Mouse (Mus musculus) embryonic facial prominence, embryonic 11.5 days (tissue): Measurements from ENCODE around the gene Cfap299. TPM values are rescaled to one million over a fixed set of nuclear protein-coding genes. Genes with fewer than 3 reads are reported as not detected.
"Not testable (repeated sequence)": the region's sequence is repeated elsewhere in the genome, so short reads cannot be mapped to it uniquely, and the experiment has no call there.

Experiments
- ATAC-seq: fragments of 200-750 bp; cut with Nextera tagmentation; replicated peaks from 2 replicates; pipeline ENCODE4 v1.8.0; 2017; ENCODE audit warnings: low read depth; ENCODE audit not compliant: insufficient number of reproducible peaks, low FRiP score, low TSS enrichment
- DNase-seq: peaks from one replicate; pipeline ENCODE4 v3.0.0-alpha.2; 2015; ENCODE audit warnings: low spot score
- H3K27ac ChIP-seq: fragments of 300-500 bp; sonication (generic); replicated peaks from 2 replicates; pipeline ENCODE4 v1.5.1; 2014; ENCODE audit warnings: mild to moderate bottlenecking, low read depth, low read length, control low read depth
- H3K27me3 ChIP-seq: fragments of 300-500 bp; sonication (generic); 2 replicates; pipeline ENCODE4 v1.6.1; 2014; ENCODE audit warnings: mild to moderate bottlenecking, low read length, moderate library complexity, mixed read lengths; ENCODE audit not compliant: control insufficient read depth, insufficient read depth
- H3K36me3 ChIP-seq: fragments of 300-500 bp; sonication (generic); replicated peaks from 2 replicates; pipeline ENCODE4 v1.6.1; 2014; ENCODE audit warnings: low read depth, mild to moderate bottlenecking, low read length, moderate library complexity, mixed read lengths; ENCODE audit not compliant: control insufficient read depth, insufficient read depth
- H3K4me1 ChIP-seq: fragments of 300-500 bp; sonication (generic); 2 replicates; pipeline ENCODE4 v1.6.1; 2014; ENCODE audit warnings: low read length, mixed read lengths; ENCODE audit not compliant: control insufficient read depth, insufficient read depth
- H3K4me2 ChIP-seq: fragments of 300-500 bp; sonication (generic); 2 replicates; pipeline ENCODE4 v1.6.1; 2014; ENCODE audit warnings: low read depth, mild to moderate bottlenecking, control low read depth, low read length, moderate library complexity
- H3K4me3 ChIP-seq: fragments of 300-500 bp; sonication (generic); 2 replicates; pipeline ENCODE4 v1.5.1; 2014; ENCODE audit warnings: low read depth, low read length, control low read depth
- H3K9ac ChIP-seq: fragments of 300-500 bp; sonication (generic); replicated peaks from 2 replicates; pipeline ENCODE4 v1.6.1; 2014; ENCODE audit warnings: mild to moderate bottlenecking, control low read depth, low read length
- H3K9me3 ChIP-seq: fragments of 300-500 bp; sonication (generic); replicated peaks from 2 replicates; pipeline ENCODE4 v1.6.1; 2016; ENCODE audit warnings: mild to moderate bottlenecking, low read length, inconsistent platforms, mixed read lengths; ENCODE audit not compliant: control insufficient read depth
- WGBS: fragments of 180-500 bp; shearing (Covaris S2); extraction: QIAGEN DNeasy Blood & Tissue Kit; methylation state at CpG from one replicate; pipeline ENCODE4 v1.1.7; 2014; 5-methylcytosine and 5-hydroxymethylcytosine counted together
- polyA plus RNA-seq: library from polyadenylated mRNA; unstranded; fragments of >200 nt; fragmentation: Nextera tagmentation; extraction: Ambion mirVana; gene quantifications from 2 replicates; pipeline ENCODE4 v1.2.1, GENCODE M21; 2014

Cfap299 gene
- polyA plus RNA-seq, 1 experiment from 2014 or later, result 1.5 TPM

GRCm38 (mm10) chr5:98569029-98569513 lies 240.0 kb downstream of the Cfap299 start:
- Histone ChIP-seq H3K27me3 (no peaks in the 10 kb centered on the region), H3K4me2 (no peak overlapping the region), H3K4me1 (no peaks in the 10 kb centered on the region), H3K9me3 (no peaks in the 10 kb centered on the region), H3K9ac (no peak overlapping the region), H3K27ac (no peak overlapping the region), H3K36me3 (no peaks in the 10 kb centered on the region), H3K4me3 (no peak overlapping the region)
- DNase-seq, result no peak
- WGBS, result 68% methylated on average over 3 of the region's 3 CpGs
- no peak for ATAC-seq

GRCm38 (mm10) chr5:98572392-98572791 lies 243.3 kb downstream of the Cfap299 start:
- no peak overlapping the region for H3K9ac ChIP-seq
- 51% methylated on average over 4 of the region's 4 CpGs for WGBS
- no peak overlapping the region for H3K4me2 ChIP-seq
- no peaks in the 10 kb centered on the region for H3K9me3 ChIP-seq
- H3K27me3 ChIP-seq, result no peaks in the 10 kb centered on the region
- no peaks in the 10 kb centered on the region for H3K36me3 ChIP-seq
- no peak for ATAC-seq
- H3K27ac ChIP-seq, result no peak overlapping the region
- no peak for DNase-seq
- H3K4me1 ChIP-seq, result no peaks in the 10 kb centered on the region
- no peak overlapping the region for H3K4me3 ChIP-seq

DNA sequence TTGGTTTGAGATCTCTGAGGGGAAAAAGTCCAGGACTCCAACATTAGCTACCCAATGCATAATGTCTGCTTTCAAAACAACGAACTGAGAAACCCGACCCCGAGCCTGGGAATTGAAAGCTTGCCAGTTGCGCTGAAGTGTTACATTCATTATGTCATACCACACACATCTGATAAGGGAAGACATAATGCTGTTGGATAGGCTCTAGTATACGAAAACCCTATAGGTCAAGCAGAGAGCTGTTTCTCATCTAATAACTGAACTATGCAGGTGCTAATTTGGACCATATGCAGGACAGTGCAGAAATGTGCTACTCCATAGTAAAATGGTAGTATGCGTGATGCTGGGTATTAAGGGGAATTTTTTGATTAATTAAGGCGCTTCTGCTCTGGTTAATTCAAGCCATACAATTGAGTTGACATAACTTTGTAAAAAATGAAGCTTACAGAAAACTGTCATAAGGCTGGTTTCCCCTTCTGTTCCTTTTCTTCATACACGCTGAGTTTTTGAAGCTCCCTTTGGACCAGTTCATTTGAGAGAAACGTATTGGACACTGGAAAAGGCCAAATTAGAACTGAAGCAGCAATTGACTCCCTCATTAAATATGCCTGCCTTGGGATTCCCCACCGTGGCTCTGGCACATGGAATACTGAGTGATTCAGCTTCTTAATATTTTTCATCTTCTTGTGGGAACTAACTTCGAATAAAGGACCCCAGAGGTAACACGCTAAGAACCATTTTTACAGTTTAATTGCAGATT lies 245.8 kb downstream of the Cfap299 start:
- 0 out of 2 replicates have a peak, but pooled peaks have one; percentile 62 for ATAC-seq
- 46% methylated on average over 12 of the region's 12 CpGs for WGBS
- no peaks in the 10 kb centered on the region for H3K27me3 ChIP-seq
- no peak overlapping the region for H3K4me3 ChIP-seq
- no peaks in the 10 kb centered on the region for H3K4me1 ChIP-seq
- H3K27ac ChIP-seq, result no peak overlapping the region
- no peaks in the 10 kb centered on the region for H3K36me3 ChIP-seq
- no peak overlapping the region for H3K9ac ChIP-seq
- H3K9me3 ChIP-seq, result no peaks in the 10 kb centered on the region
- peak; percentile 75 for DNase-seq
- H3K4me2 ChIP-seq, result no peak overlapping the region

DNA sequence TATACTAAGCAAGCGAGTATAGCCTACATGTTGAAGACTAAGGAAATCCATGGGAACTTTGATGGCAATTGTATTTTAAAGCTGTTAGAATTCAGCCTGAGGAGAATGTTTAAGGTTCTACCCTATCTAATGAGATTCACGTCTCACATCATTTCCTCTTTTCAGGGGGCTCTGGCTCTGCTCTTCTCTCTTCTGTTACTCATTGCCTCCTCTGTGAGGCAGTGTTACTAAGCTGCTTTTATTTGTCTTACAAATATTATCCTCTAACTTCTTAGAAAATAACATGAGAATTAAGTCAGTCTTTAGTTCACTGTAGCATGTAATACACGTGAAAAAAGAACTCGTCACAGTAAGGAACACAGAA lies 246.3 kb downstream of the Cfap299 start:
- Histone ChIP-seq H3K4me1 (no peaks in the 10 kb centered on the region), H3K27ac (no peak overlapping the region), H3K9me3 (no peaks in the 10 kb centered on the region), H3K4me2 (no peak overlapping the region), H3K27me3 (no peaks in the 10 kb centered on the region), H3K4me3 (no peak overlapping the region), H3K36me3 (no peaks in the 10 kb centered on the region), H3K9ac (no peak overlapping the region)
- ATAC-seq, result no peak
- 70% methylated on average over 4 of the region's 4 CpGs for WGBS
- DNase-seq, result no peak

DNA sequence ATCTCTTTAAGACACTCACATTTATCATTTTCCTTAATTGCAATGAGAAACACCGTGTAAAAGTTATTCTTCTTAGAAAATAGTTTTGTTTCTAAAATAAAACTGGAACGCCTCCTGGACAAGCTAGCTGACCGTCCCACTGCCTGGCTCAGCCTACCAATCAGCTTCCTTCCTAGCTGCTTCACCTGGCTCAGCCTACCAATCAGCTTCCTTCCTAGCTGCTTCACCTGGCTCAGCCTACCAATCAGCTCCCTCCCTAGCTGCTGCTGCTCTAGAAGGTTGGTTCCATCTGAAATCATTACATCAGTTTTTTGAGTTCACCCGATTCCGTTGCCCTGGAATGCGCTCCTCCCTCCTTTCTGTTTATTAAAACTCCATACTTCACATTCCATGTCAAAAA lies 247.4 kb downstream of the Cfap299 start:
- H3K4me1 ChIP-seq, H3K4me3 ChIP-seq, H3K4me2 ChIP-seq, H3K9me3 ChIP-seq, H3K36me3 ChIP-seq, H3K9ac ChIP-seq, DNase-seq, H3K27me3 ChIP-seq, H3K27ac ChIP-seq, ATAC-seq: not testable (repeated sequence)
- WGBS, result 79% methylated on average over 6 of the region's 6 CpGs

DNA sequence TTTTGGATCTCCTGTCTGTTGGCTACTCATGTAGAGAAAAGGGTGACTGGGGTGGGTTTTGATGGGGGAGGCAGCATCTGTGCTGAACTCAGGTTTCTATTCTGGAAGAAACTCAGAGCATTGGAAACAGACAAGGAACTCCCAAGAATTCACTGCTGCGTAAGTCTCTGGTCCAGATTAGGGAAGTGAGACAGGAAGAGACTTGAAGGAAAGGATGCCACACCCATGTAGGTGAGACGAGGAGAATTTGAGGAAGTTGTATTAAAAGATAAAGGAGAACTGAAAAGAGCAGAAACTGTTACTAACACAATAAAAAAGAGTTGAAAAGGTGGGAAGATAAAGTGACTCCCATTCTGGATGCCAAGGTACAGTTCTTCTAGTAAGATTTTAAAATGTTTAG lies 249.3 kb downstream of the Cfap299 start:
- H3K4me3 ChIP-seq, result no peak overlapping the region
- WGBS, result 72% methylated on average over 2 of the region's 2 CpGs
- no peak for DNase-seq
- H3K36me3 ChIP-seq, result no peaks in the 10 kb centered on the region
- H3K9ac ChIP-seq, result no peak overlapping the region
- H3K9me3 ChIP-seq, result no peaks in the 10 kb centered on the region
- no peaks in the 10 kb centered on the region for H3K4me1 ChIP-seq
- no peaks in the 10 kb centered on the region for H3K27me3 ChIP-seq
- H3K27ac ChIP-seq, result no peak overlapping the region
- ATAC-seq, result no peak
- no peak overlapping the region for H3K4me2 ChIP-seq

- DNase-seq, result no peak
- 60% methylated on average over 5 of the region's 5 CpGs for WGBS
- no peak for ATAC-seq
Observed at GRCm38 (mm10) chr5:98580811-98581210, 251.7 kb downstream of the Cfap299 start.

GRCm38 (mm10) chr5:98582051-98582450 lies 252.9 kb downstream of the Cfap299 start:
- Histone ChIP-seq H3K4me1 (no peaks in the 10 kb centered on the region), H3K9ac (no peak overlapping the region), H3K4me3 (no peak overlapping the region), H3K4me2 (no peak overlapping the region), H3K27me3 (no peaks in the 10 kb centered on the region), H3K9me3 (no peaks in the 10 kb centered on the region), H3K27ac (no peak overlapping the region), H3K36me3 (no peaks in the 10 kb centered on the region)
- DNase-seq (no peak), ATAC-seq (no peak)
- WGBS, result 89% methylated on average over 3 of the region's 3 CpGs

More at GRCm38 (mm10) chr5:98580811-98581210, 251.7 kb downstream of the Cfap299 start:
- Histone ChIP-seq H3K27ac (no peak overlapping the region), H3K27me3 (no peaks in the 10 kb centered on the region), H3K4me3 (no peak overlapping the region), H3K4me1 (no peaks in the 10 kb centered on the region), H3K9me3 (no peaks in the 10 kb centered on the region), H3K4me2 (no peak overlapping the region), H3K9ac (no peak overlapping the region), H3K36me3 (no peaks in the 10 kb centered on the region)
